In the genomic region with DNA sequence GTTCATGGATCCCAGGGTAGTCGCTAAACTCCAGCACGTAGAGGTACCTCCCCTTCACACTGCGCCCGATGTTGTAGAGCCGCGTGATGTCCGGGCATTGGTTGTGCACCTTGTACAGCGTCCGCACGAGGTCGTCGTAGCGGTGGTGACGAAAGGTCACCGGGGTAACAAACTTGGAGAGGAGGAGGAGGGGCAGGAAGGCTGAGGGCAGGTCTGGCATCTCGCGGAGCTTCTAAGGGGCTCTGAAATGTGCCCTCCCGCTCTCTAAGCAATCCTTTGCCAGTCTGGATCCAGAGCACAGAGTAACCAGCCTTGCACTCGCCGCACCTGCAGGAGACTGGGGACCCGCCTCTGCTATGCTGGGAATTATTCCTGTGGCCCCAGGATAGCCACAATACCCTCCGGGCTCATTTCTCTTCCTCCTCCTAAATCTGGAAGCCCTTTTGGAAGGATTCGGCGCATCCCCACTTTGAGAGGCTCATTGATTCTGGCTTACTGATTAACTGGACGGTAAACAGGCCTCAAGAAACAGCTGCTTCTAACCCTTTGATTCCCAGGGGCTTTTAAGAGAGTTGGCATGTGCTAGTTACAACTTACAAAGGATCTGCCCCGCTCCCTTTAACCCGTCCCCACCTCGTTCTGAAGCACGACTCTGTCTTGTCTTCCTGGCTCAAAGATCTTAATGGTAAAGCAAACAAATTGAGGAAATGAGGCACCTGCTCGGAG, we compare ENCODE assay signal across 8 mouse cellular contexts. TPM values are rescaled to one million over a fixed set of nuclear protein-coding genes. Genes with fewer than 3 reads are reported as not detected.
DNase-seq lines count a peak whose midpoint lies in the region; ATAC-seq lines count a peak whose summit lies in the region.

A gene (minus strand): TSS at position 488 of the 726 bp plus-strand sequence.

- no peaks in the 10 kb centered on the region for H3K36me3 ChIP-seq in embryonic facial prominence, embryonic 13.5 days
- H3K36me3 ChIP-seq in kidney, embryonic 14.5 days (ENCODE audit: control insufficient read depth, insufficient read depth, low read length): no peaks in the 10 kb centered on the region

- H3K27ac ChIP-seq in embryonic facial prominence, embryonic 13.5 days: no peak within 1 kb of the TSS
- peak within 1 kb of the TSS; percentile 42; the same call in 1 of the 2 replicates for H3K27ac ChIP-seq in kidney, embryonic 14.5 days (ENCODE audit: low read depth, low read length)

- no peak within 1 kb of the TSS for H3K4me3 ChIP-seq in embryonic facial prominence, embryonic 13.5 days
- H3K4me3 ChIP-seq in kidney, embryonic 14.5 days (ENCODE audit: low read length): peak within 1 kb of the TSS; percentile 20; the same call in 1 of the 2 replicates

- ATAC-seq in embryonic facial prominence, embryonic 13.5 days (ENCODE audit: insufficient number of reproducible peaks, insufficient read depth, low FRiP score, low TSS enrichment, low read depth): no peak
- ATAC-seq in kidney, embryonic 14.5 days (ENCODE audit: low FRiP score, low TSS enrichment): peak; percentile 60; the same call in 1 of the 2 replicates
- no peak for ATAC-seq in cerebellum, adult (ENCODE audit: insufficient number of reproducible peaks, low FRiP score, low TSS enrichment)

- H3K9ac ChIP-seq in embryonic facial prominence, embryonic 13.5 days: no peak within 1 kb of the TSS
- no peak within 1 kb of the TSS for H3K9ac ChIP-seq in kidney, embryonic 14.5 days (ENCODE audit: low read depth, low read length)

- 0 out of 2 replicates have a peak, but pooled peaks cover 7% of the 10 kb centered on the region for H3K4me1 ChIP-seq in embryonic facial prominence, embryonic 13.5 days
- H3K4me1 ChIP-seq in kidney, embryonic 14.5 days (ENCODE audit: control insufficient read depth, insufficient read depth, low read length): no peaks in the 10 kb centered on the region; the same call in 1 of the 2 replicates

- H3K9me3 ChIP-seq in embryonic facial prominence, embryonic 13.5 days: no peaks in the 10 kb centered on the region
- H3K9me3 ChIP-seq in kidney, embryonic 14.5 days (ENCODE audit: control insufficient read depth, low read length): no peaks in the 10 kb centered on the region

- 21% methylated on average over 30 of the region's 30 CpGs for WGBS in embryonic facial prominence, embryonic 13.5 days
- 12% methylated on average over 30 of the region's 30 CpGs for WGBS in kidney, embryonic 14.5 days

- H3K27me3 ChIP-seq in embryonic facial prominence, embryonic 13.5 days: peaks cover 16% of the 10 kb centered on the region
- H3K27me3 ChIP-seq in kidney, embryonic 14.5 days (ENCODE audit: control insufficient read depth, insufficient read depth, low read length): no peaks in the 10 kb centered on the region

- H3K4me2 ChIP-seq in embryonic facial prominence, embryonic 13.5 days: peak within 1 kb of the TSS; percentile 41
- peak within 1 kb of the TSS; percentile 38 for H3K4me2 ChIP-seq in kidney, embryonic 14.5 days (replicated peaks; ENCODE audit: low read depth, low read length)

- DNase-seq in ES-CJ7 (ENCODE audit: low read depth, low spot score): peak; percentile 83
- DNase-seq in lung, postnatal 25 days (ENCODE audit: low spot score): peak; percentile 43
- no peak for DNase-seq in thymus, postnatal 36 days
- no peak for DNase-seq in ovary, postnatal 36 days (ENCODE audit: low spot score)
- DNase-seq in layer of hippocampus, adult 9-10 months (ENCODE audit: low spot score): no peak

RNA-seq across cellular contexts. Expression of the gene that starts here (rescaled TPM):
- polyA plus RNA-seq in embryonic facial prominence, embryonic 13.5 days (2015; fragmentation: Nextera tagmentation; extraction: Ambion mirVana): 1.6 TPM in 1 of 2 replicates, not detected in the other
- 20.3 and 32.3 TPM in 2 replicates for polyA plus RNA-seq in kidney, embryonic 14.5 days (2014; fragmentation: Nextera tagmentation; extraction: Ambion mirVana)

Comparison
In these comparisons a context has a peak if more than half of its experiments do, and no peak if none do; other contexts are left out.
1. DNase-seq: peak in ES-CJ7 (single experiment) and lung, postnatal 25 days (single experiment); none in thymus, postnatal 36 days (0 of 2), ovary, postnatal 36 days (single experiment) and layer of hippocampus, adult 9-10 months (single experiment).